Mouse (Mus musculus) retina, embryonic 14.5 days (tissue): ENCODE measurements at regions not wholly inside any gene's neighbourhood (a gene's known extent, or its start where the extent isn't known, plus 50 kb on each side); places are given as distances from the start of the nearest gene placed in this dataset.

Source experiments
- DNase-seq: peaks from one replicate; pipeline ENCODE4 v3.0.0-alpha.2; 2015; ENCODE audit warnings: low spot score

DNA sequence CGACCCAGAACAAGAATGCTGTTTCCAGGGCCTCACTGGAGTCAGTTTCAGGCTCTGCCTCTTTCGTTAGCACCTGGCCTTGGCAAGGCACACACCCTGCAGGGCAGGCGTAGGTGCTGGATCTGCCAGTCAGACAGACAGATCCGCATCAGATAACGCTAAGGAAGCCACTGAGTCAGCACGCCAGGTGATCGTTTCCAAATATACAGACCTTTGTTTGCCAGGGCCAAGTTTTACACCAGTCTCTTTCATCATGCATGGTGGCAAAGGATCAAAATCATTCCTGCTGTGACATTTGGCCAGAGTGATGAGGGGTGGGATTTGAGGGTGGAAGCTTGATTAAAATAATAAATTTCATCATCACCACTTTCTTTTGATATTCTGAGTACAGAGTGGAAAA, 411.0 kb downstream of the Ofcc1 start:
- DNase-seq: no peak

DNA sequence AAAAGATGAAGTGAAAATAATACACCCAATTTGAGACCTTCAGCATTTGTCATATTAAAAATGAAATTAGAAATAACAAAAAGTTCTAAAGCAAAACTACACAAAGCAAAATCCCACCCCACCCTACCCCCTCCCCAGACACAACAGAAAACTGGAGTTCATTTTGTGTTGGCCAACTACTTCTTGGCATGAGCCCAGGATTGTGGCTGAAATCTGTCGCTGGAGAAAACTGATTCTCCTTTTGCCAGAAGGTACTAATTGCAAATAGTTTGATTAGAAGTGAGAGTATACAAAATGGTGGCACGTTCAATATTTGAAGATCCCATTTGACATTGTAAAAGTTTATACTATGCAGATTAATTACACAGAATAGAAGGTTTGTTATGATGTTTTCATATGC, 426.0 kb downstream of the Ofcc1 start:
- no peak for DNase-seq

DNA sequence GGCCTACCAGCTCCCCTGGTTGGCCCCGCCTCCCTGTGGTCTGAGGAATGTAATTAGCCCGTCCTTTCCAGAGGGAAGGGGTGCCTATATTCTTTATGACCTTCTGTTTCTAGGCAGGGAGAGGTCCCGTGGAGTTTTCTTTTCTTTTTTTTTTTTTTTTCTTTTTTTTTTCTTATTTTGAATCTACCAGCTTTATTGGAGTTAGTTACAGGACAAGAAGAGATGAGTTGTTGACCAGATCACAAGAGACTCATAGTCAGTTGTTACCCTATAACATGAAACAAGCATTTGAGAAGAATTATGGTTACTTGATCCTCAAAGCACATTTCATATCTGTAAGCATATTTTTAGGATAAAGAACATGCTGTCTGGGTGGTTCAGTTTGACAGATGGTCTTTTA, 429.8 kb downstream of the Ofcc1 start:
- no peak for DNase-seq

DNA sequence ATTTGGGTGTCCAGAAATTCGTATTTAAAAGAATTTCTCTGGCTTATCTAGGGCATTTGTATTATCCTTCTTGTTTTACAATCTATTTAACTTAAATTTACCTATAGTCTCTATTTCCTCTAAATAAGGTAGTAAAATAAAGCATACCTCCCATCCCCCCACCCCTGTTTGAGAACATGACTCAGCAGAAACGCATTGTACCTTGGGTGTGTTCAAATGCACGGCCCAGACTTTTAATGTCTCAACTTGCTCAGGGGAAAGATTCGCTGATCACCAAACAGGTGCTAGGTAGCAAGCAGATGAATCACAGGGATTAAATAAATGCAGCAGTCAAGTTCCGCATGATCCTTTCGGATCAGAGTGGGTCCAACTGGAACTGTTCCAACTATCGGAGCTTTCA, 432.7 kb downstream of the Ofcc1 start:
- DNase-seq: no peak

DNA sequence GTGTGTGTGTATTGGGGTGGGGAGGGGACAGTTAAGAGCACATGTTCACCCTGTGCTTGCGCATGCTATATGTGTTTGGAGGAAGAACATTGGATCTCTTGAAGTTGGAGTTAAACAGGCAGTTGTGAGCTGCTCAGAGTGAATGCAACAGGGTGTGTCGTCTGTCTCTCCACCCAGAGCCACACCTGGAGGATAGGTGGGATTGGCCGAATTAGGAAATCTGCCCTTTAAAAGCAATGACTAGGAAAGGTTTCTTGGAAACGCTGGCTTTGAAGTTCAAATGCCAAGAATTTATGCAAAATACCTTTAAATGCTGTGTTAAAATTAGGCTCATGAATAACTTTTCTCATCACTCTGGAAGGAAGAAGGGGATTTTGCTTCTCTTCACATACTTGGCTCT, 436.9 kb downstream of the Ofcc1 start:
- DNase-seq: no peak

- DNase-seq: no peak
These were observed 438.1 kb downstream of the Ofcc1 start for GRCm38 (mm10) chr13:39923113-39923512.

GRCm38 (mm10) chr13:39907720-39908119, 453.5 kb downstream of the Ofcc1 start:
- no peak for DNase-seq

- DNase-seq: no peak
These were observed 457.0 kb downstream of the Ofcc1 start for GRCm38 (mm10) chr13:39904264-39904663.

- no peak for DNase-seq
These were observed 457.9 kb downstream of the Ofcc1 start for GRCm38 (mm10) chr13:39903319-39903718.

DNA sequence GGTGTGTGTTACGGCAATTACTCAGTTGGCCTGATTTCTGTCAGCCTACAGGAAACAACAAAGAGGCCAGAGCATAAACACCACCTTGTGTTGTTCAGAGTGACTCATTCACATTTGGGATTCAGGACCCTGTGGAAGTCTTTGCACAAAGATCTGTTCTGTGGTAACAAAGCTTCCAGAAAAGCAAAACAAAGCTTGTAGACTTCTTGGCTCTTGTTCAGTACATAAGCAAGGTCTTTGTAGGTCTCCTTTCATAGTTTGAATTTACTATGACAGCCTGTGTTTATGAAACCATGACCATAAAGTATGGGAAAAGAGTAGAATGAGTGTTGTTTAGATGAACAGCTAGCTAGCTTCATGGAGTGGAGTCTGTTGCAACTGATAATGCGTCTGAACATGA, 461.9 kb downstream of the Ofcc1 start:
- DNase-seq: no peak

GRCm38 (mm10) chr13:39898412-39898979, 462.8 kb downstream of the Ofcc1 start:
- DNase-seq: no peak

- DNase-seq: peak; percentile 36
These were observed 467.1 kb downstream of the Ofcc1 start for GRCm38 (mm10) chr13:39894159-39894558.

GRCm38 (mm10) chr13:39881066-39881465, 480.2 kb downstream of the Ofcc1 start:
- DNase-seq: no peak

DNA sequence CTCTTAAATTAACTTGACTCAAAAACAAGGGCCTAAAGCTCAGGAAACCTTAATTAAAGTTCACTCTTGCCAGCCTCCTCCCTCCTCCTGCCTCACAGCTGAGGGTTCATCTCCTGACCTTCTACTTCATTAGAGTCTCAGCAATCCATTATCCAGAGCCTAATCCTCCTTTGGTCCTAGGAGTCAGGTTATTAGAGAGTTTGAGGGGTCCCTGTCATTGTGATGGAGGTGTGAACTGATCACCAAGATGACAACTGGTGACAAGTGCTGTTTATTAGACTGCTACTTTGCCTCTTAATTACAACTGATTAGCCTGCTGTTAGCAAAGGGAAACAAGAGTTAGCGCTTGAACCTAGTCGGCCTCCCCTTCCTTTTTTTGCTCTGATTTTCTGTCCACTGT, 481.1 kb downstream of the Ofcc1 start:
- peak; percentile 66 for DNase-seq

GRCm38 (mm10) chr13:39877361-39878141, 483.7 kb downstream of the Ofcc1 start:
- peak; percentile 75 for DNase-seq

DNA sequence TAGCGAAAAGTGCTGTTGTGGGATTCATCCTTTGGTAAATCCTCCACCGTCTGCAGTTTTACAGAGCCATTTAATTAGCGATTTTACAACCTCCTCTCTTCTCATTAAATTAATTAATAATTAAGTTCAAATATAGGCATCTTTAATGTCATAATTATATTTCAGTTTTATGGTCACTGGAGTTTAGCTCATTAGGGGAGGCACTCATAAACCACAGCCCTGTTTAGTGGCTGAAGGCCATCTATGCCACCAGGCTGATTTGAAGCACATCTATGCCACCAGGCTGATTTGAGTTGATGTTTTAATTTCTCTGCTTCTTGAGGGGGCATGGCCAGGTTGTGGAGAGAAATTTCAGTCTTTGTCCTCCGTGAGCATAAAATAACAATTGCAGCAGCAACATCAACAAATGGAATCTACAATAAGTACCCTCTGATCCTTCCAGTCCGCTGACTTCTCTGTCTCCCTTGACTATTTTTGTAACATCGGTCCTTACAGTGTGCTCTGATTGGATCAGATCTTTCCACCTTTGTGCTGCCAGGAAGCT, 508.9 kb downstream of the Ofcc1 start:
- DNase-seq: peak; percentile 28

DNA sequence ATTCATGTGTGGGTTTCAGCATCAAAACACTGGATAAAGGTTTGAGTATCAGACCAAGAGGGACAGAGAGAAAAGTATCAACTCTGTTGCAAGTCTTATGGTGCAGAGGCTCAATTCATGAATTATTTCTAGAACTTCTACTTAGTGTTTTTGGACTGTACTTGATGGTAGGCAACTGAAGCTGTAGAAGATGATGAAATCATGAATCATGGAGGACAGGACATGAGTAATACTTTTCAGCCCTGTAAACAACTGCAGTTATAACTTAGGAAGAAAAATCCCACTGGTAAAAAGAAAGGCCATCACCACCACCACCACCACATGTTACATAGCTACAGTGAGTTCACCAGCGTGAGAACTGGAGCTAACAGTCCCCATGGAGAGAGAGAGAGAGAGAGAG, 511.9 kb downstream of the Ofcc1 start:
- no peak for DNase-seq

DNA sequence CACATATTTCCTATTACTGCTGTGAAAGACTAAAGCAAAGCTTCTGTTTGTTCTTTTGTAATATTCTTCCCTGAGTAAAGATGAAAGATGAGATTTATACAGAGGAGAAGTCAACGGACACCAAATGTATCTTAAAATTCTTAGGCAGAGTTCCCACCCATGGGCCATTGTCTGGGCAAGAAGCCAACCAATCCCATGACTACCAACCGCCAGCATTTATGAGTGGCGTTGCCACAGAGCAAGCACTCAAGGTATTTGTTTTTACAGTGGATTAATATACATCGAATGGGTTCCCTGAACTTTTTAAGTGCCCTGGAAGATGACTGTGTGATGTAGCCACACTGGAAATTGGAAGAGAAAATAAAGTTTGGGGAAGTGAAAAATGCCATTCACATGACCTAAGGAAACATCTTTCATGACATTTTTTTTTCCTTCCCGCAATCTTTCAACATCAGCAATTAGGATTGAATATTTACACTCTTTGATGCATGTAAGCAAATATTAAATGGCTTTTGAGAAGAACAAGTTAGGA, 525.1 kb downstream of the Ofcc1 start:
- DNase-seq: no peak

DNA sequence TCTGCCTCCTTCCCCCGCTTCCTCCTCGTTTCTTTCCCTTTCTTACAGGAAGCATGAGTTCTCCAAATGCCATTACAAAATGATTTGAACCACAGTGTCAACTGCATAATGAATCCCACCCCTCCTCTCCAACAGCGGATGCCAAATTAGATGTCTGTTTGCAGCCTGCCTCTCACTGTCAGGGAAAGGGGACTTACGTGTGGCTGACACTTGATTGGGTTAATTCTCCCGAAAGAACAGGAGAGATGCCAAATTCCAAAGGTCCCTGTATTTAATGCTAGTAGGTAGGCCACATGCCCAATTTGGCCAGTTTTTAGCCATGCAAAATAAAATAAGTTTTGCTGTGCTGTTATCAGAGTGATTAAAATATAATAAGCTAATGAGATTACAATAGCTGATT, 525.9 kb downstream of the Ofcc1 start:
- DNase-seq: peak; percentile 55

DNA sequence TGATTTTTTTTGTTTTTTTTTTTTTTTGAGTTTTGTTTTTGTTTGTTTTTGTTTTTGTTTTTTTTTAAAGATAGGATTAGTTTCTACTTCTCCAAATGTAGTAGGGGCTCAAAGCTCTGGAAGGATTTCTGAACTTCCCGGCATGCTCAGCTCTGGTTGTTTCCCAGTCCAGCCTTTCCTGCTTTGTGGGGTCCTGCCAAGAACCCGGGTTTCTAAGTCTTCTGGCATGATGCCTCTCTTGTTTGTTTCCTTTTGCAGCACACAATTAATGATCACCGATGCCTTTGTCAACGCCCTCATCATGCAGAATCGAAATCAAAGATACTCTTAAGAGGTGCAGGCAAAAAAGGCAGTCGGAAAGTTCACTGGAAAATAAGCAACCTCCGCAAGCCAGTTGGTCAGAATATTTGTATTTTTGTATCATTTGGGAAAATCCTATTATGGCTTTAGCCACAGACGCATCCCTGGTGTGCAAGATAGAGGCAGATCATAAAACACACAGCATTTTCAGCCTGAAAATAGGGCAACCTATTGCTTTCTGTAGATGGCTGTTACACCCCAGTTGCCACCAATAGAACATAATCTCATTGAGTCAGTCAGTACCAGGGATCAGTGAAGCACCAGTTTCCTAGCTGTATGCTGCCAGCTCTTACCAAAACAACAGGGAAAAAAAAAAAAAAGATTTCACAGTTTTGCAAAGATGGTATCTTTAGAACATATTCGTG, 526.6 kb downstream of the Ofcc1 start:
- peak; percentile 38 for DNase-seq

DNA sequence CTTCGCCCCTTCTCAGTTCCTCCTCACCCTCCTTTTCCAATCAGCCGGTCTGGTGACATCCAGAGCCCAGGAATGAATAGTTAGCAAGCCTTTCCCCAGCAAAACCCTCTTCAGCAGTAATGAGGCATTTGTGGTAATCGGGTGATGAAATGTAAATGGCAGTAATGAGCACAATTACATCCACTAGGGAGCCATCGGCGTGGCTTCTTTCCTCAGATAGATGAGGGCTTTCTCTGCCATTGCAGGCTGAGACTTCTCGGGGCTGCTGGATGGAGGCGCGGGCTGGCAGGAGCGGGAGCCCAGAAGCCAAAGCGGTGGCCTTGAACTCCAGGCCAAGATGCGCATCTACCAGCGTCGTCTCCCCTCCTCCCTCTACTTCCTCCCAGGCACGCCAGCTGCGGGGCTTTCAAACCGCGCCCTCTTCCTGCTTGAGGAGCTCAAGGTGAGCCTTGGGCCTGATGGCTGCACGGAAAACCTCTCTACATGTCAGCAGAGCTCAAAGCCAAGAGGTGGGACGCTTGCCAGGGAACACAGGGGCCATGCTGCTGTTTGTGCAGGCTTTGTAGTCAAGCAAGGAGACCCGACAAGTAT, 537.2 kb downstream of the Ofcc1 start:
- peak; percentile 57 for DNase-seq

DNA sequence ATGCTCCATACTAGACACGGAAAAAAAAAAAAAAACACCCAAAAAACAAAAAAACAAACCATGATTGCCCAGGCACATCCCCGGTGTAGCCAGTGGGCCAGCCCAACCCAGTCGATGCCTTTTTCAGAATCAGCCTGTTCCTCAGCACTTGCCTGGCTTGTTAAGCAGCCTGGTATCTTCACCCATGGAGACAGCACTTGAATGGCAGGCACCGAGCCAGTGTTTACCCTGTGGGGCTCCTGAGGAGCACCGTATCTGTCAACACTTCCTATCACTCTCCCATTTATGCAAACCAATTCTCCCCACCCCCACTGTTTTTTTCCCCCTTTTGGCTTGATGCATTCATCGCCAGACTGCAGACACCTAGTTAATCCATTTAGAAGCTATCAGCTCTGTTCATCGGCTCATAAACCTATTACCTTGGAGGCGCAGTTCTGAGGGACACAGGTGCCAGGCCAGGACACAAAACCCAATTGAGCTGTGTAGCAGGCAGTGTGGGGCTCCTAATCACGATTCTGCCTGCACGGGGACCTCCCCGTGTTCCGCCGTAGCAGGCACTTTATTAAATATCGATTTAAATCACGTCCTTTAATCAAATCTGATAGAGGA, 537.8 kb downstream of the Ofcc1 start:
- no peak for DNase-seq
